Mouse (Mus musculus): Measurements from ENCODE around the gene Cobl. TPM values are rescaled to one million over a fixed set of nuclear protein-coding genes. Genes with fewer than 3 reads are reported as not detected.

The Cobl gene
- total and polyA plus RNA-seq, 3 experiments: 13.2 to 18.0 (median 14.7) TPM

- no peak overlapping the region for H3K9ac ChIP-seq (ENCODE audit: low read depth, low read length)
- no peaks in the 10 kb centered on the region for H3K79me2 ChIP-seq (replicated peaks; ENCODE audit: control insufficient read depth, insufficient read depth, low read length)
- TF ChIP-seq CTCF (IDR thresholded peaks at IDR 0.05) (no peak), EP300 (IDR thresholded peaks at IDR 0.05; ENCODE audit: insufficient read depth, low read depth, low read length) (peak; percentile 94), POLR2A (IDR thresholded peaks at IDR 0.05; ENCODE audit: insufficient read depth, low read depth, low read length) (peak; percentile 51; the same call in 1 of the 2 replicates)
- H3K4me1 ChIP-seq (ENCODE audit: control insufficient read depth, insufficient read depth, low read length): peaks cover 12% of the 10 kb centered on the region
- H3K4me3 ChIP-seq: no peak overlapping the region
- H3K27me3 ChIP-seq (ENCODE audit: control insufficient read depth, insufficient read depth, low read length): no peaks in the 10 kb centered on the region
- peak overlapping the region; percentile 81 for H3K27ac ChIP-seq
- DNase-seq: peak; percentile 74 to 85
- intact Hi-C loops (cut with DNase I): loop anchor here (2.0 to 5.0 kb wide), 3 partner anchors 19 to 54 kb away; no protein-coding TSS in a partner anchor
- H3K36me3 ChIP-seq (ENCODE audit: control insufficient read depth, insufficient read depth, low read length): peaks cover 31% of the 10 kb centered on the region
- whole genome bisulfite sequencing: 38% methylated on average over 12 of the region's 12 CpGs
Measured at GRCm38 (mm10) chr11:12336145-12336544, 128.6 kb downstream of the Cobl start.

- H3K36me3 ChIP-seq (ENCODE audit: control insufficient read depth, insufficient read depth, low read length): peaks cover 19% of the 10 kb centered on the region
- H3K27ac ChIP-seq: peak overlapping the region; percentile 18; the same call in 1 of the 2 replicates
- no peaks in the 10 kb centered on the region for H3K79me2 ChIP-seq (replicated peaks; ENCODE audit: control insufficient read depth, insufficient read depth, low read length)
- DNase-seq: no peak
- intact Hi-C loops (cut with DNase I): no loop called here
- no peak overlapping the region for H3K9ac ChIP-seq (ENCODE audit: low read depth, low read length)
- H3K4me1 ChIP-seq (ENCODE audit: control insufficient read depth, insufficient read depth, low read length): peaks cover 7% of the 10 kb centered on the region
- no peaks in the 10 kb centered on the region for H3K27me3 ChIP-seq (ENCODE audit: control insufficient read depth, insufficient read depth, low read length)
- 25% methylated on average over 2 of the region's 2 CpGs for WGBS
- TF ChIP-seq EP300 (IDR thresholded peaks at IDR 0.05; ENCODE audit: insufficient read depth, low read depth, low read length) (no peak), CTCF (IDR thresholded peaks at IDR 0.05) (no peak), POLR2A (IDR thresholded peaks at IDR 0.05; ENCODE audit: insufficient read depth, low read depth, low read length) (no peak)
- H3K4me3 ChIP-seq: no peak overlapping the region
Measured at GRCm38 (mm10) chr11:12331997-12332396, 132.8 kb downstream of the Cobl start.

- DNase-seq: peak in 1 of 2 experiments; percentile 40
- Histone ChIP-seq H3K79me2 (replicated peaks; ENCODE audit: control insufficient read depth, insufficient read depth, low read length) (peaks cover 1% of the 10 kb centered on the region; the same call in 1 of the 2 replicates), H3K4me3 (no peak overlapping the region), H3K4me1 (ENCODE audit: control insufficient read depth, insufficient read depth, low read length) (peaks cover 4% of the 10 kb centered on the region), H3K27me3 (ENCODE audit: control insufficient read depth, insufficient read depth, low read length) (0 out of 2 replicates have a peak, but pooled peaks cover 1% of the 10 kb centered on the region), H3K27ac (peak overlapping the region; percentile 28), H3K9ac (ENCODE audit: low read depth, low read length) (no peak overlapping the region), H3K36me3 (ENCODE audit: control insufficient read depth, insufficient read depth, low read length) (peaks cover 37% of the 10 kb centered on the region)
- 42% methylated on average over 1 of the region's 1 CpGs for WGBS
- TF ChIP-seq EP300 (IDR thresholded peaks at IDR 0.05; ENCODE audit: insufficient read depth, low read depth, low read length) (peak; percentile 81), POLR2A (IDR thresholded peaks at IDR 0.05; ENCODE audit: insufficient read depth, low read depth, low read length) (no peak)
- intact Hi-C loops (cut with DNase I): no loop called here
Measured at GRCm38 (mm10) chr11:12321445-12321844, 143.3 kb downstream of the Cobl start.

- Histone ChIP-seq H3K79me2 (replicated peaks; ENCODE audit: control insufficient read depth, insufficient read depth, low read length) (peaks cover 1% of the 10 kb centered on the region; the same call in 1 of the 2 replicates), H3K4me3 (no peak overlapping the region), H3K4me1 (ENCODE audit: control insufficient read depth, insufficient read depth, low read length) (peaks cover 4% of the 10 kb centered on the region), H3K27me3 (ENCODE audit: control insufficient read depth, insufficient read depth, low read length) (0 out of 2 replicates have a peak, but pooled peaks cover 1% of the 10 kb centered on the region), H3K9ac (ENCODE audit: low read depth, low read length) (no peak overlapping the region), H3K27ac (no peak overlapping the region), H3K36me3 (ENCODE audit: control insufficient read depth, insufficient read depth, low read length) (peaks cover 41% of the 10 kb centered on the region)
- WGBS: 74% methylated on average over 3 of the region's 3 CpGs
- TF ChIP-seq POLR2A (IDR thresholded peaks at IDR 0.05; ENCODE audit: insufficient read depth, low read depth, low read length): no peak
- no peak for TF ChIP-seq EP300 (IDR thresholded peaks at IDR 0.05; ENCODE audit: insufficient read depth, low read depth, low read length)
- TF ChIP-seq CTCF (IDR thresholded peaks at IDR 0.05): no peak
- no peak for DNase-seq
- intact Hi-C loops (cut with DNase I): no loop called here
Measured at GRCm38 (mm10) chr11:12319318-12319717, 145.4 kb downstream of the Cobl start.

- Histone ChIP-seq H3K36me3 (ENCODE audit: control insufficient read depth, insufficient read depth, low read length) (peaks cover 19% of the 10 kb centered on the region), H3K27ac (peak overlapping the region; percentile 81), H3K4me1 (ENCODE audit: control insufficient read depth, insufficient read depth, low read length) (peaks cover 6% of the 10 kb centered on the region), H3K9ac (ENCODE audit: low read depth, low read length) (peak overlapping the region; percentile 62), H3K79me2 (replicated peaks; ENCODE audit: control insufficient read depth, insufficient read depth, low read length) (peaks cover 1% of the 10 kb centered on the region; the same call in 1 of the 2 replicates), H3K27me3 (ENCODE audit: control insufficient read depth, insufficient read depth, low read length) (0 out of 2 replicates have a peak, but pooled peaks cover 1% of the 10 kb centered on the region), H3K4me3 (peak overlapping the region; percentile 34)
- 29% methylated on average over 3 of the region's 3 CpGs for WGBS
- TF ChIP-seq CTCF (IDR thresholded peaks at IDR 0.05) (no peak), POLR2A (IDR thresholded peaks at IDR 0.05; ENCODE audit: insufficient read depth, low read depth, low read length) (peak; percentile 67)
- intact Hi-C loops (cut with DNase I): loop anchor here (2.0 kb wide), 1 partner anchor 21 kb away; no protein-coding TSS in a partner anchor
- DNase-seq: peak in 1 of 2 experiments; percentile 20
Measured at GRCm38 (mm10) chr11:12315670-12316069, 149.1 kb downstream of the Cobl start.

DNA sequence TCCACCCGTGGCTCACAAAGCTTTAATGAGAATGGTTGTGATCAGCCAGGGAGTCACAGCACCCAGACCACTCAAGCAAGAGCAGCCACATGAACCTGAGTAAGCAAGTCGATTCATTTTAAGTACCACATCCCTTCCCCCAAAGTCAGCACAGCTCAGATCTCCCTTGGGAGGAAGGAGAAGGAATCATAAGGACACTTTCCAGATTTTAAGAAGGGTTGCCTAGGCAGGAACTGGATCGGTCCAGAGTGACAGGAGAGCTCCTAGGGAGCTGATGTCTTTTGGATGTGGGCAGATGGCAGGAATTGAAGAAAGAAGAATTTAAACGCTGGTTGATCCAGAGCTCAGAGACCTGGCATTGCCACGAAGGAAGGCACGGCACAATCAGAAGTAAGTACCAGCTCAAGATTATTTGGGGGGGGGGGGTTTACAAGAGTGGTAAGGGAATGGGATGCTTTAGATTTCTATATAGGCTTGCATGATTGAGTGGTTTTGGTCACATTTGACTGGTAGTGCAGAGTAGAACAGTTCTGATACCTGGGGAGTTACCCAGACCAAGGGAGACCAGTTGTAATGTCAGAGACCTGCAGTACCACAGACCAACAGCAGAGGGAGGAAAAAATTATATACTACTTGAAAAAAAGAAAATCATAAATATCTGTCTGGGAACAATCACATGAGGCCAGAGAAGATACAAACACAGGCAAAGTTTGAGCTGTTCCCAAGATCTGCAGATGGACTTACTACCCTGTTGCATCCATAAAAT lies 150.3 kb downstream of the Cobl start:
- 49% methylated on average over 6 of the region's 6 CpGs for WGBS
- H3K27ac ChIP-seq: peak overlapping the region; percentile 81
- TF ChIP-seq CTCF (IDR thresholded peaks at IDR 0.05) (peak; percentile 91), EP300 (IDR thresholded peaks at IDR 0.05; ENCODE audit: insufficient read depth, low read depth, low read length) (0 out of 2 replicates have a peak, but pooled peaks have one; percentile 17), POLR2A (IDR thresholded peaks at IDR 0.05; ENCODE audit: insufficient read depth, low read depth, low read length) (peak; percentile 77)

More for the DNA sequence above, 150.3 kb downstream of the Cobl start:
- Histone ChIP-seq H3K27me3 (ENCODE audit: control insufficient read depth, insufficient read depth, low read length) (0 out of 2 replicates have a peak, but pooled peaks cover 1% of the 10 kb centered on the region), H3K36me3 (ENCODE audit: control insufficient read depth, insufficient read depth, low read length) (peaks cover 14% of the 10 kb centered on the region), H3K4me1 (ENCODE audit: control insufficient read depth, insufficient read depth, low read length) (peaks cover 6% of the 10 kb centered on the region), H3K9ac (ENCODE audit: low read depth, low read length) (peak overlapping the region; percentile 76), H3K79me2 (replicated peaks; ENCODE audit: control insufficient read depth, insufficient read depth, low read length) (peaks cover 1% of the 10 kb centered on the region; the same call in 1 of the 2 replicates), H3K4me3 (peak overlapping the region; percentile 34)
- peak in 1 of 2 experiments; percentile 16 for DNase-seq
- intact Hi-C loops (cut with DNase I): loop anchor here (1.0 kb wide), 1 partner anchor 45 kb away; no protein-coding TSS in a partner anchor

Measured in heart, adult 2 months (tissue).